Mouse (Mus musculus): ENCODE results near the gene Cd33. TPM values are rescaled to one million over a fixed set of nuclear protein-coding genes. Genes with fewer than 3 reads are reported as not detected.

Gene Cd33
- total and polyA plus RNA-seq, 3 experiments, result not detected

GRCm38 (mm10) chr7:43532936-43533505, 11.2 kb downstream of the Cd33 start:
- no peak overlapping the region for H3K27ac ChIP-seq (ENCODE audit: control insufficient read depth, low read depth, low read length)
- H3K4me1 ChIP-seq (ENCODE audit: control insufficient read depth in 1 of 2, insufficient read depth in 2 of 2, low read length in 2 of 2), result no peaks in the 10 kb centered on the region
- H3K27me3 ChIP-seq (ENCODE audit: control insufficient read depth in 1 of 2, insufficient read depth in 2 of 2, low read length in 2 of 2), result no peaks in the 10 kb centered on the region
- H3K79me2 ChIP-seq (ENCODE audit: control insufficient read depth, insufficient read depth, low read length, poor library complexity), result no peaks in the 10 kb centered on the region
- DNase-seq (ENCODE audit: low read depth, low spot score), result no peak
- TF ChIP-seq JUND (IDR thresholded peaks at IDR 0.05; ENCODE audit: low read depth, low read length), result no peak
- TF ChIP-seq NELFE (IDR thresholded peaks at IDR 0.05; ENCODE audit: low read depth, low read length), result no peak
- TF ChIP-seq TBP (IDR thresholded peaks at IDR 0.05; ENCODE audit: low read depth, low read length), result no peak
- TF ChIP-seq RCOR1 (IDR thresholded peaks at IDR 0.05; ENCODE audit: low read depth, low read length), result no peak
- no peak for TF ChIP-seq USF2 (IDR thresholded peaks at IDR 0.05; ENCODE audit: borderline replicate concordance in 1 of 2, insufficient read depth in 1 of 2, low read depth in 1 of 2, low read length in 2 of 2)
- TF ChIP-seq MYC (IDR thresholded peaks at IDR 0.05; ENCODE audit: low read depth, low read length), result no peak
- TF ChIP-seq TCF12 (IDR thresholded peaks at IDR 0.05; ENCODE audit: low read depth, low read length), result no peak
- TF ChIP-seq ZMIZ1 (IDR thresholded peaks at IDR 0.05; ENCODE audit: low read depth, low read length), result no peak
- no peak for TF ChIP-seq KAT2A (conservative IDR thresholded peaks at IDR 0.05; ENCODE audit: low read depth, low read length)
- no peak for TF ChIP-seq CHD1 (IDR thresholded peaks at IDR 0.05; ENCODE audit: low read depth, low read length)
- no peak overlapping the region for H3K4me3 ChIP-seq (ENCODE audit: control insufficient read depth in 1 of 2, insufficient read depth in 1 of 2, low read depth in 2 of 2, low read length in 2 of 2)
- H3K9ac ChIP-seq (ENCODE audit: control insufficient read depth, low read depth, low read length, poor library complexity, severe bottlenecking), result no peak overlapping the region
- no peaks in the 10 kb centered on the region for H3K36me3 ChIP-seq (ENCODE audit: control insufficient read depth in 1 of 2, insufficient read depth in 2 of 2, low read length in 2 of 2)
- H3K9me3 ChIP-seq (replicated peaks; ENCODE audit: insufficient read depth, low read length), result no peaks in the 10 kb centered on the region

GRCm38 (mm10) chr7:43530216-43530785, 13.9 kb downstream of the Cd33 start:
- no peak overlapping the region for H3K9ac ChIP-seq (ENCODE audit: control insufficient read depth, low read depth, low read length, poor library complexity, severe bottlenecking)
- no peak for TF ChIP-seq TCF12 (IDR thresholded peaks at IDR 0.05; ENCODE audit: low read depth, low read length)
- no peak for TF ChIP-seq JUND (IDR thresholded peaks at IDR 0.05; ENCODE audit: low read depth, low read length)
- H3K36me3 ChIP-seq (ENCODE audit: control insufficient read depth in 1 of 2, insufficient read depth in 2 of 2, low read length in 2 of 2), result no peaks in the 10 kb centered on the region
- H3K27ac ChIP-seq (ENCODE audit: control insufficient read depth, low read depth, low read length), result no peak overlapping the region
- no peak overlapping the region for H3K4me3 ChIP-seq (ENCODE audit: control insufficient read depth in 1 of 2, insufficient read depth in 1 of 2, low read depth in 2 of 2, low read length in 2 of 2)
- no peaks in the 10 kb centered on the region for H3K27me3 ChIP-seq (ENCODE audit: control insufficient read depth in 1 of 2, insufficient read depth in 2 of 2, low read length in 2 of 2)
- no peaks in the 10 kb centered on the region for H3K9me3 ChIP-seq (replicated peaks; ENCODE audit: insufficient read depth, low read length)
- no peak for DNase-seq (ENCODE audit: low read depth, low spot score)
- H3K4me1 ChIP-seq (ENCODE audit: control insufficient read depth in 1 of 2, insufficient read depth in 2 of 2, low read length in 2 of 2), result no peaks in the 10 kb centered on the region
- no peaks in the 10 kb centered on the region for H3K79me2 ChIP-seq (ENCODE audit: control insufficient read depth, insufficient read depth, low read length, poor library complexity)

GRCm38 (mm10) chr7:43525313-43525712, 18.9 kb downstream of the Cd33 start:
- DNase-seq (ENCODE audit: low read depth, low spot score), result peak; percentile 3
- no peaks in the 10 kb centered on the region for H3K27me3 ChIP-seq (ENCODE audit: control insufficient read depth in 1 of 2, insufficient read depth in 2 of 2, low read length in 2 of 2)

More at GRCm38 (mm10) chr7:43525313-43525712, 18.9 kb downstream of the Cd33 start:
- Histone ChIP-seq H3K4me1 (ENCODE audit: control insufficient read depth in 1 of 2, insufficient read depth in 2 of 2, low read length in 2 of 2) (no peaks in the 10 kb centered on the region), H3K79me2 (ENCODE audit: control insufficient read depth, insufficient read depth, low read length, poor library complexity) (no peaks in the 10 kb centered on the region), H3K4me3 (ENCODE audit: control insufficient read depth in 1 of 2, insufficient read depth in 1 of 2, low read depth in 2 of 2, low read length in 2 of 2) (no peak overlapping the region), H3K9me3 (replicated peaks; ENCODE audit: insufficient read depth, low read length) (no peaks in the 10 kb centered on the region), H3K27ac (ENCODE audit: control insufficient read depth, low read depth, low read length) (no peak overlapping the region), H3K36me3 (ENCODE audit: control insufficient read depth in 1 of 2, insufficient read depth in 2 of 2, low read length in 2 of 2) (no peaks in the 10 kb centered on the region), H3K9ac (ENCODE audit: control insufficient read depth, low read depth, low read length, poor library complexity, severe bottlenecking) (no peak overlapping the region)
- TF ChIP-seq HCFC1 (IDR thresholded peaks at IDR 0.05; ENCODE audit: low read depth, low read length) (no peak), CHD2 (IDR thresholded peaks at IDR 0.05; ENCODE audit: low read length) (no peak), ZC3H11A (IDR thresholded peaks at IDR 0.05; ENCODE audit: low read depth, low read length) (no peak), CHD1 (IDR thresholded peaks at IDR 0.05; ENCODE audit: low read depth, low read length) (no peak), ETS1 (IDR thresholded peaks at IDR 0.05; ENCODE audit: low read depth, low read length) (no peak), NRF1 (IDR thresholded peaks at IDR 0.05; ENCODE audit: insufficient read depth, low read depth, low read length, poor library complexity, severe bottlenecking) (no peak), USF2 (IDR thresholded peaks at IDR 0.05; ENCODE audit: borderline replicate concordance in 1 of 2, insufficient read depth in 1 of 2, low read depth in 1 of 2, low read length in 2 of 2) (no peak), NELFE (IDR thresholded peaks at IDR 0.05; ENCODE audit: low read depth, low read length) (no peak), ZKSCAN1 (IDR thresholded peaks at IDR 0.05; ENCODE audit: low read depth, low read length) (no peak), CTCF (IDR thresholded peaks at IDR 0.05 in 2 of 3, conservative IDR thresholded peaks at IDR 0.05 in 1 of 3; ENCODE audit: control insufficient read depth in 1 of 3, insufficient read depth in 1 of 3, low read depth in 2 of 3, low read length in 3 of 3, poor library complexity in 1 of 3, severe bottlenecking in 1 of 3) (no peak), ZNF384 (IDR thresholded peaks at IDR 0.05; ENCODE audit: low read depth, low read length) (no peak), RCOR1 (IDR thresholded peaks at IDR 0.05; ENCODE audit: low read depth, low read length) (no peak), GATA1 (IDR thresholded peaks at IDR 0.05; ENCODE audit: low read depth, low read length) (no peak), TBP (IDR thresholded peaks at IDR 0.05; ENCODE audit: low read depth, low read length) (no peak), SIN3A (IDR thresholded peaks at IDR 0.05; ENCODE audit: low read length) (no peak), TAL1 (IDR thresholded peaks at IDR 0.05; ENCODE audit: low read length) (no peak), MYC (IDR thresholded peaks at IDR 0.05; ENCODE audit: low read depth, low read length) (no peak), ZMIZ1 (IDR thresholded peaks at IDR 0.05; ENCODE audit: low read depth, low read length) (no peak)
